Mouse (Mus musculus) inflammation-experienced regulatory T-cells, adult 16 weeks (primary cell): ENCODE results near the gene Olfr117. TPM values are rescaled to one million over a fixed set of nuclear protein-coding genes. Genes with fewer than 3 reads are reported as not detected.

Experiments
- polyA plus RNA-seq: library from polyadenylated mRNA; unstranded; fragments of 100-300 nt; shearing (Covaris generic); gene quantifications from one replicate; pipeline ENCODE4 v1.2.1, GENCODE M21; 2017

Olfr117 gene
- not detected for polyA plus RNA-seq

DNA sequence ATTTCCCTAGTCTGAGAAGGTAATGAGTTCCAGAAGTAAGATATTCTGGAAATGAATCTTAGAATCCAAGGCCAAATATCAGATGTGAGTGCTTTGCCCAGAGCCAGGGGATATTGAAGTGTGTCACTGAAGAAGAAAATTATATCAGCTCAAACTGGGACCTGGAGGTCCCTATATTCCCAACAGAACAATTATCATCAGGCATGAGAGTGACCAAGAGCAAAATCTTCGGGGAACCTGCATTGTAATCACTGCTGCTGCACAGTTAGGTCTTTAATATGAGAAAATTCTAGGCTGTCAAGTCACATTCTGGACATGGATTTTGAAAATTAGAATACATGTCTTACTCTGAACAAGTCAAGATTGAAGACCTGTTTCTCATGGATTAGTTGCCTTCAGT, at the start of gene Olfr117:
TSS of gene Olfr117 (minus strand) at position 101 of the 400 bp plus-strand sequence.

GRCm38 (mm10) chr17:37696264-37696663, 32.7 kb upstream of the Olfr117 start, which contains the start of gene Olfr119:
TSS of gene Olfr119 (plus strand) at chr17:37696564.

DNA sequence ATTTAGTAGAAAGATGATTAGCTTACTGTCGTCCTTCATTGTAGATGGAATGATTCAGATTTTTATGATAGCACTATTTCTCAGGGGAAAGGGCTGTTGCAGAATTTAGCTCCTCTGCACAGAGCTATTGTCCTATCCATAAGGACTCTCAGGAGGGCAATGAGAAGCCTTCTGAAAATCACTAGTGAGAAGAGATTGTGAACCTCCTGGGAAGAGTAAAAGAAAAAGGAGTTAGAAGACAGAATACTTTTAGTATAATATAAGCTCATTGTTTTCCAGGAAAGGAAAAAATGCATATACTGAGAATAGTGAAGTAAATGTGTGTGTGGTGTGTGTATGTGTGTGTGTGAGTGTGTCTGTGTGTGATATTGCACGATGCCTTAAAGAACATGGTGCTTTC, 3.1 kb upstream of the Olfr117 start, which contains the start of gene Olfr118:
TSS of gene Olfr118 (plus strand) at position 301 of the 400 bp plus-strand sequence.

GRCm38 (mm10) chr17:37627009-37627408, 36.6 kb downstream of the Olfr117 start, which contains the start of the genes Olfr115 and Olfr116:
TSS of gene Olfr115 (minus strand) at chr17:37627109.
TSS of gene Olfr116 (minus strand) at chr17:37627199.

Other genes starting within 250 kb of the Olfr117 start
- gene Olfr108, start 218.3 kb downstream of the Olfr117 start, polyA plus RNA-seq: not detected
- gene Olfr109, start 204.9 kb downstream of the Olfr117 start, polyA plus RNA-seq: not detected
- gene H2-M2, start 180.2 kb downstream of the Olfr117 start, polyA plus RNA-seq: not detected
- gene Olfr110, start 171.3 kb downstream of the Olfr117 start, polyA plus RNA-seq: not detected
- gene Olfr111, start 155.8 kb downstream of the Olfr117 start, polyA plus RNA-seq: not detected
- 0.24 TPM for gene Olfr112, start 94.3 kb downstream of the Olfr117 start, polyA plus RNA-seq
- not detected for gene Olfr113, start 86.1 kb downstream of the Olfr117 start, polyA plus RNA-seq
- gene Olfr114, start 71.0 kb downstream of the Olfr117 start, polyA plus RNA-seq: not detected
- gene Olfr115, start 36.7 kb downstream of the Olfr117 start, polyA plus RNA-seq: not detected
- gene Olfr116, start 36.6 kb downstream of the Olfr117 start, polyA plus RNA-seq: not detected
- gene Olfr118, start 3.2 kb upstream of the Olfr117 start, polyA plus RNA-seq: not detected
- gene Olfr119, start 32.8 kb upstream of the Olfr117 start, polyA plus RNA-seq: not detected
- gene Olfr120, start 58.0 kb upstream of the Olfr117 start, polyA plus RNA-seq: not detected
- not detected for gene Olfr121, start 85.1 kb upstream of the Olfr117 start, polyA plus RNA-seq
- gene Olfr122, start 104.8 kb upstream of the Olfr117 start, polyA plus RNA-seq: not detected
- not detected for gene Olfr123, start 129.7 kb upstream of the Olfr117 start, polyA plus RNA-seq
- gene Olfr124, start 136.1 kb upstream of the Olfr117 start, polyA plus RNA-seq: not detected
- gene Olfr125, start 169.2 kb upstream of the Olfr117 start, polyA plus RNA-seq: not detected
- gene Olfr126, start 183.7 kb upstream of the Olfr117 start, polyA plus RNA-seq: not detected
- gene Olfr127, start 236.7 kb upstream of the Olfr117 start, polyA plus RNA-seq: not detected